Mouse (Mus musculus) olfactory bulb, adult 2 months (tissue): Measurements from ENCODE around the gene Txndc11. TPM values are rescaled to one million over a fixed set of nuclear protein-coding genes. Genes with fewer than 3 reads are reported as not detected.

Experiments
- H3K27ac ChIP-seq: fragments of 200-500 bp; 2 replicates; pipeline ENCODE4 v1.5.1; 2012; ENCODE audit warnings: low read depth, low read length; ENCODE audit not compliant: insufficient read depth
- H3K4me1 ChIP-seq: fragments of 200-500 bp; 2 replicates; pipeline ENCODE4 v1.6.1; 2012; ENCODE audit warnings: low read length; ENCODE audit not compliant: control insufficient read depth, insufficient read depth
- H3K4me3 ChIP-seq: fragments of 200-500 bp; 2 replicates; pipeline ENCODE4 v1.5.1; 2012; ENCODE audit warnings: mild to moderate bottlenecking, low read depth, low read length, moderate library complexity; ENCODE audit not compliant: insufficient read depth
- CTCF ChIP-seq: fragments of 200-500 bp; IDR thresholded peaks from 2 replicates; pipeline ENCODE4 v1.5.1; 2012; ENCODE audit warnings: low read depth, mild to moderate bottlenecking, low read length, moderate library complexity; ENCODE audit not compliant: insufficient read depth
- POLR2A ChIP-seq: fragments of 200-500 bp; IDR thresholded peaks from 2 replicates; pipeline ENCODE4 v1.6.1; 2012; ENCODE audit warnings: mild to moderate bottlenecking, low read depth, low read length, moderate library complexity; ENCODE audit not compliant: insufficient read depth
- WGBS: fragments of 180-500 bp; shearing (Covaris S2); methylation state at CpG from one replicate; pipeline ENCODE4 v1.1.7; 2018; 5-methylcytosine and 5-hydroxymethylcytosine counted together
- polyA plus RNA-seq: library from polyadenylated mRNA; stranded (reverse); fragments of >200 nt; gene quantifications from 2 replicates; pipeline ENCODE4 v1.2.4, GENCODE M21; 2012; ENCODE audit warnings: low replicate concordance; ENCODE audit not compliant: missing spikeins, insufficient read depth, insufficient read length

Txndc11 gene
- polyA plus RNA-seq: not detected in 2 replicates

- Histone ChIP-seq H3K27ac (peak within 1 kb of the TSS; percentile 83), H3K4me1 (peaks cover 2% of the 10 kb centered on the region; the same call in 1 of the 2 replicates), H3K4me3 (peak within 1 kb of the TSS; percentile 82)
- TF ChIP-seq CTCF (no peak), POLR2A (peak; percentile 92)
- WGBS: under 1% methylated on average over 80 of the region's 80 CpGs
Observed at GRCm38 (mm10) chr16:11134348-11135344, at the start of gene Txndc11. Txndc11 (minus strand) TSS chr16:11134650.

- no peak overlapping the region for H3K4me3 ChIP-seq
- H3K4me1 ChIP-seq: peaks cover 4% of the 10 kb centered on the region
- no peak overlapping the region for H3K27ac ChIP-seq
- WGBS: 84% methylated on average over 2 of the region's 2 CpGs
- TF ChIP-seq CTCF: no peak
- no peak for TF ChIP-seq POLR2A
Observed at GRCm38 (mm10) chr16:11177404-11177803, 43.0 kb upstream of the Txndc11 start.

GRCm38 (mm10) chr16:11176884-11177244 lies 42.4 kb upstream of the Txndc11 start:
- 1% methylated on average over 4 of the region's 4 CpGs for WGBS
- Histone ChIP-seq H3K4me3 (peak overlapping the region; percentile 87), H3K27ac (no peak overlapping the region), H3K4me1 (peaks cover 6% of the 10 kb centered on the region)
- no peak for TF ChIP-seq POLR2A
- no peak for TF ChIP-seq CTCF

- Histone ChIP-seq H3K4me1 (peaks cover 8% of the 10 kb centered on the region), H3K4me3 (peak within 1 kb of the TSS; percentile 87), H3K27ac (peak within 1 kb of the TSS; percentile 76)
- TF ChIP-seq CTCF (peak; percentile 97), POLR2A (peak; percentile 84)
- WGBS: under 1% methylated on average over 57 of the region's 57 CpGs
Observed at GRCm38 (mm10) chr16:11176208-11176883, 41.9 kb upstream of the Txndc11 start, which contains the start of gene Zc3h7a. Zc3h7a (minus strand) TSS chr16:11176393.

GRCm38 (mm10) chr16:11175489-11176207 lies 41.2 kb upstream of the Txndc11 start:
- peak overlapping the region; percentile 76 for H3K27ac ChIP-seq
- TF ChIP-seq POLR2A: no peak
- TF ChIP-seq CTCF: no peak
- under 1% methylated on average over 72 of the region's 72 CpGs for WGBS
- H3K4me3 ChIP-seq: peak overlapping the region; percentile 87
- H3K4me1 ChIP-seq: peaks cover 11% of the 10 kb centered on the region

GRCm38 (mm10) chr16:11175100-11175488 lies 40.6 kb upstream of the Txndc11 start:
- TF ChIP-seq POLR2A (no peak), CTCF (no peak)
- 1% methylated on average over 9 of the region's 9 CpGs for WGBS
- Histone ChIP-seq H3K4me1 (peaks cover 11% of the 10 kb centered on the region), H3K4me3 (peak overlapping the region; percentile 87), H3K27ac (no peak overlapping the region)

- H3K4me1 ChIP-seq: peaks cover 11% of the 10 kb centered on the region
- H3K27ac ChIP-seq: no peak overlapping the region
- H3K4me3 ChIP-seq: peak overlapping the region; percentile 87; the same call in 1 of the 2 replicates
- WGBS: 4% methylated on average over 10 of the region's 10 CpGs
- no peak for TF ChIP-seq CTCF
- TF ChIP-seq POLR2A: no peak
Observed at GRCm38 (mm10) chr16:11174671-11175081, 40.2 kb upstream of the Txndc11 start.

GRCm38 (mm10) chr16:11171679-11172078 lies 37.2 kb upstream of the Txndc11 start:
- Histone ChIP-seq H3K4me3 (no peak overlapping the region), H3K4me1 (peaks cover 9% of the 10 kb centered on the region; the same call in 1 of the 2 replicates), H3K27ac (no peak overlapping the region)
- WGBS: 90% methylated on average over 6 of the region's 6 CpGs
- TF ChIP-seq CTCF: no peak
- TF ChIP-seq POLR2A: no peak
